Mouse (Mus musculus) CH12.LX (cell line): Measurements from ENCODE around the gene Golm1.

Experiments
- ELF1 ChIP-seq: IDR thresholded peaks from 2 replicates; pipeline ENCODE4 v1.6.1; 2014; ENCODE audit warnings: low read depth, mild to moderate bottlenecking, inconsistent platforms, low read length, improper control_type of control experiment
- EP300 ChIP-seq: IDR thresholded peaks from 2 replicates; pipeline ENCODE4 v1.6.1; 2011; ENCODE audit warnings: low read length, improper control_type of control experiment
- POLR2A ChIP-seq: IDR thresholded peaks from 2 replicates; pipeline ENCODE4 v1.6.1; 2011; ENCODE audit warnings: low read depth, mild to moderate bottlenecking, improper control_type of control experiment, low read length

GRCm38 (mm10) chr13:59661966-59662365, 13.6 kb downstream of the Golm1 start:
- no peak for TF ChIP-seq EP300
- TF ChIP-seq POLR2A, result no peak
- TF ChIP-seq ELF1, result no peak
